Mouse (Mus musculus) layer of hippocampus, adult 11-12 months (tissue): ENCODE data around the gene Calcoco2.
"Not testable (repeated sequence)": the region's sequence is repeated elsewhere in the genome, so short reads cannot be mapped to it uniquely, and the experiment has no call there.

Experiments used
- DNase-seq: peaks from one replicate; pipeline ENCODE4 v3.0.0; 2022; ENCODE audit warnings: low spot score

Gene Calcoco2

DNA sequence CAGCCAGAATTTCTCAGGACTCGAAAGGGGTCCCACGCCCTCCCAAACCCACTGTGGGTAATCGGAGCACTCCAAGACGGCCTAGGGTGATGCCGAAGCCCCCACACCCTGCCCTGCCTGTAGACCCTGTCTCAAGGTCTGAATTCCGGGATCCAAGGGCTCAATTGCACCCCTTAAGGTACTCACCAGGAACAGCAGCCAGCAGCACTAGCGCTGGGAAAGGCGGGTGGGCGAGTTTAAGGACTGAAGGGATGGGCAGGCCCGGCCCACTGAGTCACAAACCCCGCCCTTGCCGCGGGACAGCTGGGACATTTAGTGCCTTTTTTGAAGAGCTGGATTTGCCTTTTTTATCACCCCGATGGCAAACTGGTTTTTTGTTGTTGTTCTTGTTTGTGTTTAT is at the start of gene Calcoco2:
Gene Calcoco2, minus strand, starts transcription at position 214 of the 400 bp plus-strand sequence.
- no peak for DNase-seq

DNA sequence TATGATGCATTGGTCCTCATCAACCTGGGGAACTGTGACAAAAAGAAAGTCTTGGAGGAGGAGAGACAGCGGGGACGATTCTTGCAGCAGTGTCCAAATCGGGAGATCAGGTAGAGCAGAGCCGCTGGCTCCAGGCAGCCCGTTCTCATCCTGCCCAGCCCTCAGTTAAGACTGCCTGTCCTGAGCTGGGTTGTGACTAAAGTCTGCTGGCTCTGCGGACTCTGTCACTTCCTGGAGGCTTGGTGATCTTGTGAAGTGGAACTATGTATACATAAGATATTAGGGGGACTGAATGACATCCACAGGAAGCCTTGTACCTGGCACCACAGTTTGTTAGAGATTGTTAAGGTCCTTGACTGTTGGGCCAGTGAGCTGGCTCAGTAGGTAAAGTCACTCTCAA is 35.7 kb upstream of the Calcoco2 start:
- DNase-seq, result no peak

DNA sequence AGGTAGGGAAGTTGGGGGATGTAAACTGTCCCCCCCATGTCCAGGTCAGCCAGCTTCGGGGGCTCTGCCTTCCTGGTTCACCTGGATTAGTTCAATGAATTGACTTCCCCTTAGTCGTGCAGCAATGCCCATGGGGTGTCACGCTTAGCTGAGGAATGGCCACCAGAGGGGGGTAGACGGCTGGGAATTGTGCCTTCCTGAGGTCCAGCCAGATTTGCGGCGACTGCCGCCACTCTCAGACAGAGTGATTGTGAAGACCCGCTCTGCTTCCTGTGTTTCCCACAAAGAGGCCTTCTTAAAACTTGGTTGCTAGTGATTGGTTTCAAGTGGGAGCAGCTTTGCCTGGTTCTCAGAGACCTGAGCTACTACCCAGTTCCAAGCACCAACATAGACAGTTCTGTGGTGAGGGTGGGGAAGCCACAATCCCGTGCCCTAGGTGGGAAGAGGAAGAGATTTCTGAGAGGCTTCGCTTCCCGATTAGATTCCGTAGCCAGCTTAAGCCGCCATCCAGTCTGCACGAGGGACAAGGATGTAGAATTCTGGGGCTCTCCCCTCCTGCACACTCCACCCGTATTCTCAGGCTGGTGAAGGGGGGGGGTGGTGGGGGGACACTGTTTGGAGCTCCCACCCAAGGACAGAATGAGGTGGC is 34.0 kb upstream of the Calcoco2 start:
- DNase-seq, result peak; percentile 67

DNA sequence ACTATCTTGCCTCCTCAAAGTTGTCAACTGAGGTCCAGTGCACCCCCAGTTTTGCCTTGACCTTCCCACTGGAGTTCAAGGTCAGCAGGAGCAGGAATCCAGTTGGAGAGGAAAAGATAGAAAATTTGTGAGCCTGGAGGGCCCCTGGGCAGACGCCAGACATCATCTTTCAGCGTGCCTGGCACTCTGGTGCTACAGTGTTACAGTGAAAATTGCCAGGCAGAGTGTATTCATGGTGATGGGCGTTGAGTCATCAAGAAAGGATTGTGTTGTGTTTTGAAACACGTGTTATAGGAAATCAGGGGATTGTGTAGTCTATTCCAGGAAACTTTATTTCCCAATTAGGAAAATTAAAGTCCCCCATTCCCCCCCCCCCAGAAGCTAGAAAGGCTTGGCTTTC is 32.0 kb upstream of the Calcoco2 start:
- DNase-seq, result no peak

DNA sequence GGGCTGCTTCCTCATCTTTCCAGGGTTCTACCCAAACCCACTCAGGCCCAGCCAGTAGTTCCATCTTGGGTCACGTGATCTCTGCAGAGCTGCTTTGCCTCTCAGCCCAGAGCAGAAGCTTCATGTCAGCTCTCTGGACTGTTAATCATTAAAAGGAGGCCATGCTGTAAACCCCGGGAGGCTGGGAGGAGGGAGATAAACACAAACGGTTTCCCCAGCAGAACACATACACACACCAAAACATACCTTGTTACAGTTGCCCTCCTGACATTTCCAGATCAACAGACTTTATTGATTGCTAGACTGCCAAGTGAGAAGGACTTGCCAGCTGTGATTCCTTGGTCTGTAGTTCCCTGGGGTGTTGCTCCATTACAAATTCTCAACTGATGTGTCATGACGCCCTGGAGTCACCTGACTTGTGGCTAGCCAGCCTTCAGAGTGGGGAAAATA is 29.0 kb upstream of the Calcoco2 start:
- DNase-seq, result no peak

DNA sequence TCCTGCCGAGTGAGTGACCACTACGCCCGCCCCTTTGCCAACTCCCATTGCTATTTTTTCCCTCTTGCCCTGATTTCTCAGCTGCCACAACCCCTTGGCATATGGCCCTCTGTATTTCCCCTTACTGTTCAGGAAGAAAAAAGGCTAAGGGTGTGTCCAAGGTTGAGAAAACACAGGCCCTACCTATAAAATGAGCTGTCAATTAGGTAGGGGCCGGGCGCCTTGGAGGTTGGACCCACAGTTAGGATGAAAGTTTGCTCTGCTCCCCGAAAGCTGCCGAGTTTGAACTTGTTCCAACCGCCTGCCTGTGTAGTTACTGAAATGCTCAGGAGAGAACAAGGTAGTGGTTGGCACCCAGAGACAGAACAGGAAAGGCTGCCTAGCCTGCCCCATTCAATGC is 24.1 kb upstream of the Calcoco2 start:
- no peak for DNase-seq

DNA sequence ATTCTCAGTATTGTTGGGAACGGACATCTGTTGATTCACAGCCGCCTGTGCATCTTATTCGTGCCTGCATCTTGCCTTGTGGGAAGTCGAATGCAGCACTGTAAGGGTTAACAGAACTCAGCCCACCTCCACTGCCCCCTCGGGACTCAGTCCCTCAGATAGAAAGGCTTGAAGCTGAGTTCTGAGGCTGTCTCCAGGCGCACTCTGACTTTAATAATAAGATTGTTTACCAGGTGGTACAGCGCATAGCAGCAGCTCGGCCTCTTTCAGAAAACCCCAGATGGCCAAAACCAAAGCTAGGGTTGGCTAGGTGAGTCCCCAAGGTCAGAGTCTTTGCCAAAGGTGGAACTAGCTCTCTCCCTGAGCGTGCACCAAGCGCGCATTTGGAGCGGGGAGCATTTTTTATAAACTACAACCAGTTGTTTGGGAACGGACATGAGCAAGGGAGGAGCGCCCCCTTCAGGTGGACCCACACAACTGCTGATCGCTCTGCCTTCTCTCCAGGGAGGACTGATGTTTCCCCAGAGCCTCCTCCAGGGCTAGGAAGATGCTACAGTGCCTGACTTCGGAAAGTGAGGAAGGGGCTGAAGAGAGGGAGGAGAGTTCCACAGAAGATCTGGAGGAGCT is 21.6 kb upstream of the Calcoco2 start, which contains the start of gene Ttll6:
Gene Ttll6, plus strand, starts transcription at position 548 of the 627 bp plus-strand sequence.
- DNase-seq, result peak; percentile 28

DNA sequence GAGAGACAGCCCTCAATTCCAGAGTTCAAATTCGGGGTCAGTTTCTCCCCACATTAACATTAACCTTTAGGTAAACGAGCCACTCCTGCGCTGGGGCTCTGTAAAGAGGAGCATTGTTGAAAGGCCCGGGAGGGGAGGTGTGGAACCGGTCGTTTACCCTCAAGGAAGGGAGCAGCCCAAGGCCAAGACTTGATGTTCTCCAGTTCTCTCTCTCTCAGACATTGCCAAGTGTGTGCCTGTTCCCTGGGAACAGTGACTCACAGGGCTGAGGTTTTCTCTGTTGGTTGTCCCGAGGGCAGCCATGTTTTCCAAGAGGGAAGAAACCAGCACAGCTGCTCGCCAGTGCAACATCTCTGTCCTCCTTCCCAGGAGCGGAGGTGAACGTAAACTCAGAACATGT is 18.8 kb upstream of the Calcoco2 start:
- DNase-seq, result no peak

DNA sequence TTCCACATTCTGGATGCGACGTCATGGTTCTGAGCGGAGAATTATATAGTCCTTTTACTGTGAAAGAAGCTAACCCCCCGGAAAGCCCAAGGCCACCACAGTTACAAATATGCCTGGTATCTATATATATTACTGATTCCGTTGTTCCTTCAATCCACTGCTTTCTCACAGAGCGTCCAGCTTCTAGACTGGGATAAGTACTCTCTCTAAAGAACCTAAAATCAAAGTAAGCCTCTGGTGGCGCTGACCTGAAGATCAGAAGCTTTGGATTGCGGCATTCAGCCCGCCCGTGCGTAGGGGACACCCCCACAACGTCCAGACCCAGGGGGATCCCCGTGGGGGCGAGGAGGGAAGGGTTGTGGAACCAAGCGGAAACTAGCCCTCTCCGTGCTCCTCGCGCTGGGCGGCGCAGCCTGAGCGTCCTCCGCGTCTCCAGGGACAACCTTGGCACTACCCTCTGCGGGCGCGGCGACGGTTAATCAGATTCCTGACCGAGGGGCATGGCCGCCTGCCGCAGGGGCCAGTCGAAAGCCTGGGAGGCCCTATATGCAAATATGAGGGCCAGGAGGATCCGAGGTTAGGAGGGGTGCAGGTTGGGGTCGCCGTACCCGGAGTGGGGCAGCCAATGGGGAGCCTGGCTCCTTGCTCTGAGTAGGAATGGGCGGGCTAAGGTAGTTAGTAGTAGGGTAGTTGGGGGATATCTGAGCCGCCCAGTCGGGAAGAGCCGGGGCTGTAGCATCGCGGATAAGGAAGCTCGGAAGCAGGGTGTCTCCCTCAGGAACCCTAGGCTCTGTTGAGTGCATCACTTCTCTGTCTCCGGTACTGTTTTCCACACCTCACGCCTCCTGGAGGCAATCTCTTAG is 12.5 kb upstream of the Calcoco2 start:
- no peak for DNase-seq

DNA sequence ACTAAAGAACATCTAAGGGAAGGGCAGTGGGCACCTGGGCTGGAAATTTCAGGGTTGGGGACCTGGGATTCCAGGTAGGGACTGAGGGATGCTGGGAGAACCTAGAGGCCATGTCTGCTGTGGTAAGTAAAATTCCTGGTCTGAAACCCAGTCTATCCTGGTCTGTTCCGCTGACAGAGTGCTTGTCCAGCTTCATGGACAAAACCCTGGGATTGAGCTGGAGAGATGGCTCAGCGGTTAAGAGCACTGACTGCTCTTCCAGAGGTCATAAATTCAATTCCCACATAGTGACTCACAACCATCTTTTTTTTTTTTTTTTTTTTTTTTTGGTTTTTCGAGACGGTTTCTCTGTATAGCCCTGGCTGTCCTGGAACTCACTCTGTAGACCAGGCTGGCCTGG is 11.0 kb upstream of the Calcoco2 start:
- not testable (repeated sequence) for DNase-seq

DNA sequence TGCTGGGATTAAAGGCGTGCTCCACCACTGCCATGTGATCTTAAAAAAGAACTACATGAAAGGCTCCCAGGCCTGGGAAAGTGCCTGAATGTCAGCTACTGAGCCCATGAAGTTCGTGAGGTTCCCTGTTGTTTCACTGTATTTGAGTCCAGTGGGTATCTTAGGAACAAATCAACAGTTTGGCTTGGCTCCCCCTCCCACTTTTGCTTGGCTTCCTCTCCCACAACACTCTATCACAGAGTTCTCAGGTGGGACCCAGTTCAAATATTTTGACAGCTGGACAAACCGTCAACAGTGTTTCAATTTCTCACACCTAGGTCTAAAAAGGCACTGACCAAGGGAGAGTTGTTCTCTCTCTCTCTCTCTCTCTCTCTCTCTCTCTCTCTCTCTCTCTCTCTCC is 7.6 kb upstream of the Calcoco2 start:
- DNase-seq, result no peak

DNA sequence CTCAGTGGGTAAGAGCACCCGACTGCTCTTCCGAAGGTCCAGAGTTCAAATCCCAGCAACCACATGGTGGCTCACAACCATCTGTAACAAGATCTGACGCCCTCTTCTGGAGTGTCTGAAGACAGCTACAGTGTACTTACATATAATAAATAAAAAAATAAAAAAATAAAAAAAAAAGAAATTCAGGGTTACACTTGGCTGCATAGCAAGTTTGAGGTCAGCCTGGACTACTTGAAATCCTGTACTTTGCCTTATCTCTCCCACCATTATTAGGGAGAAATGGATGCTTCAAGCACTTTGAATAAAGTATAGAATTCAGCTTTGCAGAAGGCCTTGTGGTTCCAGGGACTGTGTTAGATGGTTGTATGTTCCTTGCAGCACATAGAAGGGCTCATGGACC is 5.2 kb upstream of the Calcoco2 start:
- not testable (repeated sequence) for DNase-seq

DNA sequence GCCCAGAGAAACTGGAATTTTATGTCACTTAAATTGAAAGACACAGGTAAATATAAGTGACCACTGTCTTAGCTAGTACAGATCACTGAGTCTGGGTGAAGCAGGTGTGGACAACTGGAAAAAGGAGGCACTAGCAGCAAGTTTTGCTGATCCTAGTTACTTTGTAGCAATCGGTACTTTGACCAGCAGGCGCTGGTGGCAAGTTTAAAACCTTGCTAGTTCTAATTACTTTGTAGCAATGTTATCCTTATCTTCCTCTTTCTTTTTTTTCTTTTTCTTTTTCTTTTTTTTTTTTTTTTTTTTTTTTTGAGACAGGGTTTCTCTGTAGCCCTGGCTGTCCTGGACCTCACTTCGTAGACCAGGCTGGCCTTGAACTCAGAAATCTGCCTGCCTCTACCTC is 4.4 kb upstream of the Calcoco2 start:
- no peak for DNase-seq

DNA sequence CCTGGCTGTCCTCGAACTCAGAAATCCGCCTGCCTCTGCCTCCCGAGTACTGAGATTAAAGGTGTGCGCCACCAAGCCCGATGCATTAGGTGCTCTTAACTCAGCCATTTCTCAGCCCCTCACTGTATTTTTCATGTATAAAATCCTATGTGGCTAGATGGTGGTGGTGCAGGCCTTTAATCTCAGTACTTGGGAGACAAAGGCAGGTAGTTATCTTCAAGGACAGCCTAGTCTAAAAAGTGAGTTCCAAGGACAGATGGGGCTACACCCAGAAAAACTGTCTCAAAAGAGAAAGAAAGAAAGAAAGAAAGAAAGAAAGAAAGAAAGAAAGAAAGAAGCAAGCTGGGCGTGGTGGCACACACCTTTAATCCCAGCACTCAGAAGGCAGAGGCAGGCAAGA is 3.7 kb upstream of the Calcoco2 start:
- no peak for DNase-seq

DNA sequence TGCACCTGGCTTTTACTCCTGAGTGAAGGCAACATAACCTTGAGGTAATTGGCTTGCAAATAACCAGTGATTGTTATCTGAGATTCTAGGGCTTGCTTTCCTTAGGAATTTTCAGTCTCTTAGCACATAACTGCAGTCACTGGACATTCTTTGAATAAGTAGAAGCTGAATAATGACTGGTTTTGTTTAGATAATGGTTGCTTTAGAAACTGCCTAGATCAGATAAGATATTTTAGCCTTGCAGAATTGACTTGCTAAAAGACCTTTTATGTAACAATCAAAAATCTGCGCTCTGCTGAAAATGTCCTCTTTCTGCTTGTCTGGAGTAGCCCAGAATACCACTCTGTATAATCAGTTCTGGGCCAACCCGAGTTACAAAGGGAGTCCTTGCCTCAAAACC is 2.3 kb upstream of the Calcoco2 start:
- DNase-seq, result no peak

DNA sequence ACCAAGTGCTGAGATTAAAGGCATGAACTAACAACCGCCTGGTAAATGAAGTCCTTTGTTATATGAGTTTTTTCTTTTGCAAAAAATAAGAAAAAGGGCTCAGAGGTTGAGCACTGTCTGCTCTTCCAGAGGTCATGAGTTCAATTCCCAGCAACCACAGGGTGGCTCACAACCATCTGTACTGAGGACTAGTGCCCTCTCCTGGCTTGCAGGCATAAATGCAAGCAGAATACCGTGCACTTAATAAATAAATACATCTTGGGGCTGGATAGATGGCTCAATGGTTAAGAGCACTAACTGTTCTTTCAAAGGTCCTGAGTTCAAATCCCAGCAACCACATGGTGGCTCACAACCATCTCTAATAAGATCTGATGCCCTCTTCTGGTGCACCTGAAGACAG is 814 bp downstream of the Calcoco2 start:
- DNase-seq, result not testable (repeated sequence)

DNA sequence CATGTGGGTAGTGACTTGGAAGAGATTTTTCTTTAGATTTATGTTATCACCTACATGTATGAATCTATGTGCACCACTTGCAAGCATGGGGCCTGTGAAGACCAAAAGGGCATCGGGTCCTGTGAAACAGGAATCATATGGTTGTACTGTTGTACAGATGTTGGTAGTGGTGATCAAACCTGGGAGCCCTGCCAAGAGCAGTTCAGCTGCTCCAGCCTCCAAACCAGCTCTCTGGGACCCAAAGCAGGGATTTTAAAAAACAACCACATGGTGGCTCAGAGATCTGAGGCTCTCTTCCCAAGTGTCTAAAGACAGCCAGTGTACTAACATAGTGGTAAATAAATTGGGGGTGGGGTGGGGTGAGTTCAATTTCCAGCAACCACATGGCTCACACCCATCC is 3.4 kb downstream of the Calcoco2 start:
- DNase-seq, result no peak

DNA sequence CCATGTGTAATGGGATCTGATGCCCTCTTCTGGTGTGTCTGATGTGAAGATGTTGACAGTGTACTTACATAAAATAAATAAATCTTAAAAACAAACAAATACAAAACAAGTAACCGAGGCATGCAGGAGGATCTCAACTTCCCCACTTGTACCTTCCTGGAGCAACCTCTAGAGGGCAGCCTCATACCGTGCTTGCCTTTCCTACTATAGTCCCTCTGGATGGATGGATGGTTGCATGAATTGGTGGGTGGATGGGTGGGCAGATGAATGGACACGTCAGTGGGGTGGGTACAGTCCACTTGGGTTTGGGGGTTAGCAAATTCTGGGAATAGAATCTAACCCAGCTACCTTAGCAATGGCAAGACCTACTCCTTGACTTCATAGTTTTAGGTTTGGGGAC is 18.4 kb downstream of the Calcoco2 start:
- peak; percentile 60 for DNase-seq

DNA sequence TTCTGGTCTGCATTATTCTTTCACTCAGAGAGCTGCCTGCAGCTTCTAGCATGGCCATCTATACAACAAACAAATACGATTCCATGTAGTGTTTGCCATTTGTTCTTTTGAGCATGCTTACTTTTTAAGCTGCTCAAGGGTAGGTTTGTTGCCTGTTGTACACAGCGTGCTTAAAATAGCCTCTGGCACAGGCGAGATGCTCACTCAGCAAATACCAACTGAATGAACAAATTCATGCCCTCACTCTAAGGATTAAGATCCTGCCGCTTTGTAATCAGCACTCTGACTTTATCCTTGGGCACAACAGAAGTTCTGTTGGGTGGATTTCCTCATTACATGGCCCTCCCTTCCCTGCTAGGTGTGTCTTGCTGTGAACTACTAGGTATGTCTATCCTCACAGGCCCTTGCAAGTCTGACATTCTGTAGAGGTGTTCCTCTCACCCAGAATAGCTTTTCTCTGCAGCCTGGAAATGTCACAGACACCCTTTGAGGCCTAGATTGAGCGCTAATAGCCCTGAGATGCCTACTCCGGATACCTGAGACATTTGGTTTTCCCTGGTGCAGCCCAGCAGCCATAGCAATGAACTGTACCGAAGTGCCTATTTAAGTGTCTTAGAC is 19.0 kb downstream of the Calcoco2 start:
- no peak for DNase-seq

DNA sequence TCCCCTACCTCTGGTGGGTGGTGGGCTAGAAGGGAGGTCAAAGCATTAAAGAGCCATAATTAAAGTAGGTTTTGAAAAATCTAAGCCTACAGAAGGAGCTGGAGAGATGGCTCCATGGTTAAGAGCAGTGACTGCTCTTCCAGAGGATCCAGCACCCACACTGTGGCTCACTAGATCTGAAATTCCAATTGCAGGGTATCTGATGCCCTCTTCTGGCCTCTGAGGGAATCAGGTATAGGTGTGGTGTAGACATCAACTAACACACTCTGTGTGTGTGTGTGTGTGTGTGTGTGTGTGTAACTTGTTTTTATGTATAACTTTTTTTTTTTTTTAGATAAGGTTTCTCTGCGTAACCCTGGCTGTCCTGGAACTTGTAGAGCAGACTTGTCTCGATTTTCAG is 20.7 kb downstream of the Calcoco2 start:
- no peak for DNase-seq

DNA sequence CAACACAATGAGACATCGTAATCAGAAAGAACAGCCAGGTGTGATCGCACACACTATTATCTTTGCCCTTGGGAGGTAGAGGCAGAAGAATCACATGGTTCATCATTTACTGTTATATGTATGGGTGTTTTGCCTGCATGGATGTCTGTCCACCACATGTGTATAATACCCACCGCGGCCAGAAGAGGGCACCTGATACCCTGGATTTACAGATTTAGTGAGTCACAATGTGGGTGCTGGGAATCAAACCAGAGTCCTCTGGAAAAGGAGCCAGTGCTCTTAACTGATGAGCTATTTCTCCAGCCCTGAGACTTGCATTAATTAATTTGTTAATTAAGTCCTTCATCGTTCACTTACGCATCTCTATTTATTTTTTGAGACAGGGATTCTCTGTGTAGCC is 23.8 kb downstream of the Calcoco2 start:
- DNase-seq, result no peak

DNA sequence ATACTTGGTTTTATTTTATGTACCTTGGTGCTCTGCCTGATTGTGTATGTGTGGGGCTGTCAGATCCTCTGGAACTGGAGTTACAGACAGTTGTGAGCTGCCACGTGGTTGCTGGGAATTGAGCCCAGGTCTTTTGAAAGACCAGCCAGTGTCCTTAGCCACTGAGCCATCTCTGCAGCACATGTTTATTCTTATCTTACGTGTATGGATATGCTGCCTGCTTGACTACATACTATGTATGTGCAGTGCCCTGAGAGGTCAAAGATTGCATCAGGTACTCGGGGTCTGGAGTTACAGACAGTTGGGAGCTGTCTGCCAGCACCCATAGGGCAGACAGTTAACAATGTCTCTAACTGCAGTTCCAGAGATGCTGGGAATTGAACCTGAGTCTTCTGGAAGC is 29.1 kb downstream of the Calcoco2 start:
- no peak for DNase-seq

DNA sequence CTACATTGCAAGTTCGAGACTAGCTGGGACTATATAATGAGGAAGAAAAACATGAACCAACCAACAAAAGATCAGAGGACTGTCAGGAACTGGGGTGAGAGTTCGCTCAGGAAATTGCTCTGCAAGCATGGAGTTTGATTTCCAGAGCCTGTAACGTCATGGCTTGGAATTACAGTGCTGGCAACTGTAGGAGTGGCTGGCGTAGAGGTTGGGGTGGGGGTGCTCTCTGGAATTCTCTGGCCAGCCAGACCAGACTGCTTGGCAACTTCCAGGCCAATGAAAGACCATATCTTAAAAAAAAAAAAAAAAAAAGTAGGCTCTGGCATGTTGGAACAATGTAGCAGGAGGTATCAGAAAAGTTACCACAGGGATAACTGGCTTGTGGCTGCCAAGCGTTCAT is 31.0 kb downstream of the Calcoco2 start:
- DNase-seq, result no peak
